Mouse (Mus musculus) stomach, embryonic 14.5 days (tissue): ENCODE results near the gene Carmil1. TPM values are rescaled to one million over a fixed set of nuclear protein-coding genes. Genes with fewer than 3 reads are reported as not detected.
A peak's percentile ranks its signal among the peaks of the same experiment; 100 is the strongest.

Experiments used
- ATAC-seq: fragments of 200-750 bp; cut with Nextera tagmentation; 2 replicates; pipeline ENCODE4 v1.8.0; 2017; ENCODE audit warnings: low read depth, moderate TSS enrichment; ENCODE audit not compliant: insufficient number of reproducible peaks, insufficient read depth, low FRiP score
- H3K27ac ChIP-seq: fragments of 300-500 bp; sonication (generic); 2 replicates; pipeline ENCODE4 v1.5.1; 2014; ENCODE audit warnings: mild to moderate bottlenecking, low read length, moderate library complexity, mixed read lengths
- H3K27me3 ChIP-seq: fragments of 300-500 bp; sonication (generic); 2 replicates; pipeline ENCODE4 v1.6.1; 2014; ENCODE audit warnings: low read length, control low read depth, mixed read lengths; ENCODE audit not compliant: control insufficient read depth, insufficient read depth
- H3K36me3 ChIP-seq: fragments of 300-500 bp; sonication (generic); 2 replicates; pipeline ENCODE4 v1.6.1; 2014; ENCODE audit warnings: mild to moderate bottlenecking, control low read depth, low read length, moderate library complexity, mixed read lengths; ENCODE audit not compliant: control insufficient read depth, insufficient read depth
- H3K4me1 ChIP-seq: fragments of 300-500 bp; sonication (generic); 2 replicates; pipeline ENCODE4 v1.6.1; 2014; ENCODE audit warnings: low read length, control low read depth, mixed read lengths; ENCODE audit not compliant: control insufficient read depth, insufficient read depth
- H3K4me2 ChIP-seq: fragments of 300-500 bp; sonication (generic); replicated peaks from 2 replicates; pipeline ENCODE4 v1.6.1; 2014; ENCODE audit warnings: low read depth, low read length, control low read depth
- H3K4me3 ChIP-seq: fragments of 300-500 bp; sonication (generic); 2 replicates; pipeline ENCODE4 v1.5.1; 2014; ENCODE audit warnings: low read depth, low read length, control low read depth
- H3K9ac ChIP-seq: fragments of 300-500 bp; sonication (generic); replicated peaks from 2 replicates; pipeline ENCODE4 v1.6.1; 2014; ENCODE audit warnings: low read depth, mild to moderate bottlenecking, control low read depth, low read length, moderate library complexity, mixed read lengths
- H3K9me3 ChIP-seq: fragments of 300-500 bp; sonication (generic); 2 replicates; pipeline ENCODE4 v1.6.1; 2016; ENCODE audit warnings: low read depth, low read length, control low read depth; ENCODE audit not compliant: control insufficient read depth
- WGBS: fragments of 180-500 bp; shearing (Covaris S2); extraction: QIAGEN DNeasy Blood & Tissue Kit; methylation state at CpG from one replicate; pipeline ENCODE4 v1.1.7; 2014; 5-methylcytosine and 5-hydroxymethylcytosine counted together
- polyA plus RNA-seq: library from polyadenylated mRNA; unstranded; fragments of >200 nt; fragmentation: Nextera tagmentation; extraction: Ambion mirVana; gene quantifications from 2 replicates; pipeline ENCODE4 v1.2.1, GENCODE M21; 2014

Gene Carmil1
- polyA plus RNA-seq, 1 experiment from 2014 or later: 34.8 TPM

- Histone ChIP-seq H3K9ac (no peak overlapping the region), H3K4me1 (no peaks in the 10 kb centered on the region), H3K4me2 (no peak overlapping the region), H3K27me3 (no peaks in the 10 kb centered on the region), H3K27ac (no peak overlapping the region), H3K4me3 (no peak overlapping the region), H3K36me3 (no peaks in the 10 kb centered on the region), H3K9me3 (no peaks in the 10 kb centered on the region)
- 62% methylated on average over 4 of the region's 4 CpGs for WGBS
- ATAC-seq: no peak
These were observed 120.6 kb downstream of the Carmil1 start for GRCm38 (mm10) chr13:24159972-24160371.

GRCm38 (mm10) chr13:24159190-24159965 is 121.2 kb downstream of the Carmil1 start:
- no peak overlapping the region for H3K27ac ChIP-seq
- WGBS: 80% methylated on average over 8 of the region's 8 CpGs
- H3K36me3 ChIP-seq: no peaks in the 10 kb centered on the region
- H3K27me3 ChIP-seq: no peaks in the 10 kb centered on the region
- no peak overlapping the region for H3K4me3 ChIP-seq
- ATAC-seq: peak; percentile 83; the same call in 1 of the 2 replicates
- no peaks in the 10 kb centered on the region for H3K9me3 ChIP-seq
- no peak overlapping the region for H3K9ac ChIP-seq
- H3K4me1 ChIP-seq: no peaks in the 10 kb centered on the region
- H3K4me2 ChIP-seq: no peak overlapping the region

GRCm38 (mm10) chr13:24157560-24158011 is 123.0 kb downstream of the Carmil1 start:
- ATAC-seq: no peak
- WGBS: 91% methylated on average over 10 of the region's 10 CpGs
- H3K9me3 ChIP-seq: no peaks in the 10 kb centered on the region
- H3K36me3 ChIP-seq: no peaks in the 10 kb centered on the region
- H3K9ac ChIP-seq: no peak overlapping the region
- H3K27ac ChIP-seq: no peak overlapping the region
- H3K27me3 ChIP-seq: no peaks in the 10 kb centered on the region
- H3K4me2 ChIP-seq: no peak overlapping the region
- no peak overlapping the region for H3K4me3 ChIP-seq
- no peaks in the 10 kb centered on the region for H3K4me1 ChIP-seq

- no peak for ATAC-seq
- H3K9me3 ChIP-seq: no peaks in the 10 kb centered on the region
- H3K4me1 ChIP-seq: no peaks in the 10 kb centered on the region
- H3K9ac ChIP-seq: no peak overlapping the region
- WGBS: 37% methylated on average over 6 of the region's 6 CpGs
- H3K4me3 ChIP-seq: no peak overlapping the region
- H3K27ac ChIP-seq: no peak overlapping the region
- no peak overlapping the region for H3K4me2 ChIP-seq
- H3K27me3 ChIP-seq: no peaks in the 10 kb centered on the region
- H3K36me3 ChIP-seq: no peaks in the 10 kb centered on the region
These were observed 125.4 kb downstream of the Carmil1 start for GRCm38 (mm10) chr13:24155190-24155589.

GRCm38 (mm10) chr13:24154281-24155061 is 126.1 kb downstream of the Carmil1 start:
- Histone ChIP-seq H3K27me3 (no peaks in the 10 kb centered on the region), H3K27ac (no peak overlapping the region), H3K9me3 (no peaks in the 10 kb centered on the region), H3K4me1 (no peaks in the 10 kb centered on the region), H3K9ac (no peak overlapping the region), H3K4me3 (no peak overlapping the region), H3K36me3 (no peaks in the 10 kb centered on the region), H3K4me2 (no peak overlapping the region)
- no peak for ATAC-seq
- WGBS: 39% methylated on average over 10 of the region's 10 CpGs

GRCm38 (mm10) chr13:24152610-24153009 is 128.0 kb downstream of the Carmil1 start:
- Histone ChIP-seq H3K9ac (no peak overlapping the region), H3K9me3 (no peaks in the 10 kb centered on the region), H3K27ac (no peak overlapping the region), H3K4me2 (no peak overlapping the region), H3K27me3 (no peaks in the 10 kb centered on the region), H3K4me3 (no peak overlapping the region), H3K36me3 (no peaks in the 10 kb centered on the region), H3K4me1 (no peaks in the 10 kb centered on the region)
- 69% methylated on average over 7 of the region's 7 CpGs for WGBS
- ATAC-seq: no peak

- Histone ChIP-seq H3K9me3 (no peaks in the 10 kb centered on the region), H3K9ac (no peak overlapping the region), H3K4me3 (no peak overlapping the region), H3K27me3 (no peaks in the 10 kb centered on the region), H3K4me1 (no peaks in the 10 kb centered on the region), H3K36me3 (no peaks in the 10 kb centered on the region), H3K27ac (no peak overlapping the region), H3K4me2 (no peak overlapping the region)
- 84% methylated on average over 6 of the region's 6 CpGs for WGBS
- ATAC-seq: no peak
These were observed 129.3 kb downstream of the Carmil1 start for GRCm38 (mm10) chr13:24151335-24151734.

GRCm38 (mm10) chr13:24148549-24148948 is 132.0 kb downstream of the Carmil1 start:
- 68% methylated on average over 1 of the region's 1 CpGs for WGBS
- H3K27ac ChIP-seq: no peak overlapping the region

More at GRCm38 (mm10) chr13:24148549-24148948, 132.0 kb downstream of the Carmil1 start:
- no peak for ATAC-seq
- H3K27me3 ChIP-seq: no peaks in the 10 kb centered on the region
- H3K9me3 ChIP-seq: no peaks in the 10 kb centered on the region
- no peaks in the 10 kb centered on the region for H3K36me3 ChIP-seq
- H3K4me2 ChIP-seq: no peak overlapping the region
- no peaks in the 10 kb centered on the region for H3K4me1 ChIP-seq
- no peak overlapping the region for H3K4me3 ChIP-seq
- no peak overlapping the region for H3K9ac ChIP-seq
